Mouse (Mus musculus): ENCODE results near the gene Hist1h2ah. TPM values are rescaled to one million over a fixed set of nuclear protein-coding genes. Genes with fewer than 3 reads are reported as not detected.

Hist1h2ah gene
- total and polyA plus RNA-seq, 3 experiments, result 14.2 to 18.9 (median 16.0) TPM

Small RNA genes lying within 50 kb of the gene (microRNA-seq; reads per million reads assigned to microRNA genes)
- gene Gm26300, result 0 reads per million in 2 experiments
- 0 reads per million in 2 experiments for gene Gm44390
- gene Gm44486, result 0 reads per million in 2 experiments

Other genes starting within 250 kb of the Hist1h2ah start
- 1 to 10 TPM; 3.4 to 4.6 TPM for gene Hist1h2an, start 248.3 kb downstream of the Hist1h2ah start, total RNA-seq (2021)
- 4.2 TPM in 1 of 2 replicates, not detected in the other for gene Hist1h2an, start 248.3 kb downstream of the Hist1h2ah start, polyA plus RNA-seq (2012; rRNA removed)
- 10 to 100 TPM in 1 of 2 experiments, 1 to 10 TPM in 1; 8.5 to 10.7 TPM for gene Hist1h2bp, start 248.1 kb downstream of the Hist1h2ah start, total RNA-seq (2021)
- gene Hist1h2bp, start 248.1 kb downstream of the Hist1h2ah start, polyA plus RNA-seq (2012; rRNA removed), result 1.6 TPM in 1 of 2 replicates, not detected in the other
- 10 to 100 TPM; 35.5 to 55.7 TPM for gene Hist1h2bq, start 225.4 kb downstream of the Hist1h2ah start, total RNA-seq (2021)
- gene Hist1h2bq, start 225.4 kb downstream of the Hist1h2ah start, polyA plus RNA-seq (2012; rRNA removed), result 13.1 and 16.6 TPM in 2 replicates
- 10 to 100 TPM; 16.1 to 19.4 TPM for gene Hist1h2ao, start 225.1 kb downstream of the Hist1h2ah start, total RNA-seq (2021)
- gene Hist1h2ao, start 225.1 kb downstream of the Hist1h2ah start, polyA plus RNA-seq (2012; rRNA removed), result not detected in 2 replicates
- gene Hist1h4m, start 223.8 kb downstream of the Hist1h2ah start, total RNA-seq (2021), result 100 to 1,000 TPM; 165 to 190 TPM
- gene Hist1h4m, start 223.8 kb downstream of the Hist1h2ah start, polyA plus RNA-seq (2012; rRNA removed), result 4.5 TPM in 1 of 2 replicates, not detected in the other
- 10 to 100 TPM; 22.2 to 52.8 TPM for gene Hist1h4n, start 203.4 kb downstream of the Hist1h2ah start, total RNA-seq (2021)
- gene Hist1h4n, start 203.4 kb downstream of the Hist1h2ah start, polyA plus RNA-seq (2012; rRNA removed), result 4.1 and 6.6 TPM in 2 replicates
- 10 to 100 TPM; 24.8 to 29.8 TPM for gene Hist1h2ap, start 202.1 kb downstream of the Hist1h2ah start, total RNA-seq (2021)
- 126 and 141 TPM in 2 replicates for gene Hist1h2ap, start 202.1 kb downstream of the Hist1h2ah start, polyA plus RNA-seq (2012; rRNA removed)
- 10 to 100 TPM; 36.5 to 55.8 TPM for gene Hist1h2br, start 201.8 kb downstream of the Hist1h2ah start, total RNA-seq (2021)
- 12.6 and 15.9 TPM in 2 replicates for gene Hist1h2br, start 201.8 kb downstream of the Hist1h2ah start, polyA plus RNA-seq (2012; rRNA removed)
- gene Zfp184, start 90.5 kb downstream of the Hist1h2ah start, total RNA-seq (2021), result 1 to 10 TPM; 1.7 to 1.9 TPM
- 0.26 and 0.35 TPM in 2 replicates for gene Zfp184, start 90.5 kb downstream of the Hist1h2ah start, polyA plus RNA-seq (2012; rRNA removed)
- not detected for gene Pom121l2, start 54.4 kb downstream of the Hist1h2ah start, total RNA-seq (2021)
- not detected in 2 replicates for gene Pom121l2, start 54.4 kb downstream of the Hist1h2ah start, polyA plus RNA-seq (2012; rRNA removed)
- under 1 TPM in 1 of 2 experiments, not detected in 1; 0.61 TPM for gene Prss16, start 25.8 kb downstream of the Hist1h2ah start, total RNA-seq (2021)
- 0.35 and 1.0 TPM in 2 replicates for gene Prss16, start 25.8 kb downstream of the Hist1h2ah start, polyA plus RNA-seq (2012; rRNA removed)
- gene Hist1h2bk, start 302 bp upstream of the Hist1h2ah start, total RNA-seq (2021), result 10 to 100 TPM; 27.4 to 48.0 TPM
- gene Hist1h2bk, start 302 bp upstream of the Hist1h2ah start, polyA plus RNA-seq (2012; rRNA removed), result 1.9 and 3.2 TPM in 2 replicates
- 10 to 100 TPM; 48.5 to 52.2 TPM for gene Hist1h4i, start 5.8 kb upstream of the Hist1h2ah start, total RNA-seq (2021)
- gene Hist1h4i, start 5.8 kb upstream of the Hist1h2ah start, polyA plus RNA-seq (2012; rRNA removed), result 11.4 and 12.7 TPM in 2 replicates
- gene Hist1h2ag, start 7.4 kb upstream of the Hist1h2ah start, total RNA-seq (2021), result 10 to 100 TPM; 14.1 to 18.2 TPM
- gene Hist1h2ag, start 7.4 kb upstream of the Hist1h2ah start, polyA plus RNA-seq (2012; rRNA removed), result 0.45 TPM in 1 of 2 replicates, not detected in the other
- 10 to 100 TPM; 14.1 to 18.8 TPM for gene Hist1h2bj, start 7.6 kb upstream of the Hist1h2ah start, total RNA-seq (2021)
- gene Hist1h2bj, start 7.6 kb upstream of the Hist1h2ah start, polyA plus RNA-seq (2012; rRNA removed), result 2.3 and 2.8 TPM in 2 replicates
- not detected for gene Vmn1r188, start 48.9 kb upstream of the Hist1h2ah start, total RNA-seq (2021)
- not detected in 2 replicates for gene Vmn1r188, start 48.9 kb upstream of the Hist1h2ah start, polyA plus RNA-seq (2012; rRNA removed)
- gene Vmn1r189, start 70.3 kb upstream of the Hist1h2ah start, total RNA-seq (2021), result not detected
- gene Vmn1r189, start 70.3 kb upstream of the Hist1h2ah start, polyA plus RNA-seq (2012; rRNA removed), result not detected in 2 replicates
- gene Vmn1r191, start 148.4 kb upstream of the Hist1h2ah start, total RNA-seq (2021), result not detected
- not detected in 2 replicates for gene Vmn1r191, start 148.4 kb upstream of the Hist1h2ah start, polyA plus RNA-seq (2012; rRNA removed)
- not detected for gene Vmn1r192, start 155.6 kb upstream of the Hist1h2ah start, total RNA-seq (2021)
- gene Vmn1r192, start 155.6 kb upstream of the Hist1h2ah start, polyA plus RNA-seq (2012; rRNA removed), result not detected in 2 replicates
- gene Vmn1r193, start 187.6 kb upstream of the Hist1h2ah start, total RNA-seq (2021), result not detected
- gene Vmn1r193, start 187.6 kb upstream of the Hist1h2ah start, polyA plus RNA-seq (2012; rRNA removed), result not detected in 2 replicates
- not detected for gene Vmn1r194, start 208.6 kb upstream of the Hist1h2ah start, total RNA-seq (2021)
- not detected in 2 replicates for gene Vmn1r194, start 208.6 kb upstream of the Hist1h2ah start, polyA plus RNA-seq (2012; rRNA removed)
- not detected for gene Vmn1r195, start 235.0 kb upstream of the Hist1h2ah start, total RNA-seq (2021)
- gene Vmn1r195, start 235.0 kb upstream of the Hist1h2ah start, polyA plus RNA-seq (2012; rRNA removed), result not detected in 2 replicates